Mouse (Mus musculus): Measurements from ENCODE around the gene Ckm. TPM values are rescaled to one million over a fixed set of nuclear protein-coding genes. Genes with fewer than 3 reads are reported as not detected.
A peak's percentile ranks its signal among the peaks of the same experiment; 100 is the strongest.

Gene Ckm
- polyA plus RNA-seq, 1 experiment from 2014 or later = 0.82 TPM

DNA sequence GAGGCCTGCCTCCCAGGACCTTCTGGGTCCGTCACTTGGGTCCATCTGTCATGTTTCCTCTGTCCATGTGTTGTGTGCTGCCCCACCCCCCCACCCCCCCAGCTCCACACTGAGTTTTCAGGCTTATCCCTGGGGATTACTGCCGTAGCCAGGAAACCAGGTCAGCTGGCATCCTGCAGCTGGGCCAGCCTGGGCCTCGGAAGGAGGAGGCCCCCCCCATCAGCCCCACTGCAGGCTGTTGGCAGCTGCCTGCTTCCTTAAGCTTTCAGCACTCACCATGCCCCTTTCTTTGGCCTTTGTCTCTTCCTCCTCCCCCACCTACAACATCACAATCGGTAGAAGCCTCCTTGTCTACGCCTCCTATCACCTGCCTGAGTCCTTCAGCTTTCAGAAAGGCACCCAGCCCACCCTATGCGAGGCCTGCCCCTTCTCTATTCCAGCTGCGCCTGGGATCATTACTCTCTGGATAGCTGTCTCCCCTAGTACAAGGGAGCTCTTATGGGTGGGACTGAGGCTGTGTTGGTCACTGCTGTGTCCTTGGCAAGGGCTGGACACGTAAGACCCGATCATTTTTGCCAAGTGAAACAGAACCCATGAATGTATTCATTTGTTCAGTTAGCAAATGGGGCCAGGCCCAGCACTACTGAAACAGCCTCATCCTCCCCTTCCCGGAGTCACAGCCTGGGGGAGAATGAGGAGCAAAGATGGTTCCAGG is 15.7 kb upstream of the Ckm start:
- peaks cover 98% of the 10 kb centered on the region for H3K36me3 ChIP-seq
- H3K9ac ChIP-seq = no peak overlapping the region
- ATAC-seq (ENCODE audit: low read depth) (no peak), DNase-seq (no peak)
- 77% methylated on average over 10 of the region's 10 CpGs for WGBS (ENCODE audit: insufficient replicate concordance)
- no peaks in the 10 kb centered on the region for H3K27me3 ChIP-seq
- H3K4me2 ChIP-seq = no peak overlapping the region
- H3K9me3 ChIP-seq (replicated peaks) = no peaks in the 10 kb centered on the region
- H3K4me1 ChIP-seq (replicated peaks) = peaks cover 10% of the 10 kb centered on the region
- H3K4me3 ChIP-seq (replicated peaks) = no peak overlapping the region
- H3K27ac ChIP-seq = no peak overlapping the region

GRCm38 (mm10) chr7:19394484-19394883 is 10.1 kb upstream of the Ckm start:
- Histone ChIP-seq H3K27ac (no peak overlapping the region), H3K4me3 (replicated peaks) (no peak overlapping the region), H3K36me3 (peaks cover 62% of the 10 kb centered on the region), H3K4me1 (replicated peaks) (peaks cover 4% of the 10 kb centered on the region; the same call in 1 of the 2 replicates), H3K4me2 (no peak overlapping the region), H3K9ac (no peak overlapping the region), H3K27me3 (peaks cover 15% of the 10 kb centered on the region), H3K9me3 (replicated peaks) (no peaks in the 10 kb centered on the region)
- ATAC-seq (ENCODE audit: low read depth) (no peak), DNase-seq (no peak)
- WGBS (ENCODE audit: insufficient replicate concordance) = 84% methylated on average over 8 of the region's 8 CpGs

DNA sequence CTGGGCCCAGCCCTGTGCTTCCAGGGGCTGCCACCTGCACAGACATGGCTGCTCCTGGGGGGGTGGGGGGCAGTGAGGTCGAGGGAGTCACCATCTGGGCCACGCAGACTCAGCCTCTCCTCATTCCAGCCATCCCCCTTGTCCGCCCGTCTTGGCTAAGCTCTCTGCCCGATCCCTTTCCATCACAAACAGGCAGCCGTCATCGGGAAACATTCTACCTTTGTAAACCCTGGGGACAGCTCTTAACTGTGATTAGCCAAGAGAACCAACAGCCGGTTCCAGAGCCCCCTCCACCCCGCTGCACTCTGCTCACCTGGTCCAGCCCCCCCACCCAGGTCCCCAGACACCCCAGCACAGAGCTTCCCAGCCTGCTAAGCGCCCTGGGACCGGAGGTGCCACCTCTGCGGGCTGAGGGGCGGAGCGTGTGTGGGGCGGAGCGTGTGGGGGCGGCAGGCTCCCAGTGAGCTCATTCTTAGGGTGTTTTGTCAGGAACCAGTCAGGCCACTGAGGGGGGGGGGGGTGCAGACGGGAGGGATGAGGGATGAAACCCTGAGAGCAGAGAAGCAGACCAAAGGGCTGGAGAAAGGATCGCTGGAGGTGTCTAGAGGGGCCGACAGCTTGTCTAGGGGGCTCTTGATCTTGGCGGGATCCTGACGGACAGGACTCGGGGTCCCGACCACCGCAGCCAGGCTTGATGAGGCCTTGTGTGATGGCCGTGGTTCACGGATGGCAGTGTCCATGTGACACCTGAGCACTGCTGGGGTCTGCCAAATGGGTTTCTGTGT is 4.9 kb upstream of the Ckm start:
- ATAC-seq (ENCODE audit: low read depth) (no peak), DNase-seq (peak; percentile 28)
- Histone ChIP-seq H3K27ac (no peak overlapping the region), H3K4me2 (peak overlapping the region; percentile 55), H3K4me3 (replicated peaks) (peak overlapping the region; percentile 22), H3K36me3 (peaks cover 11% of the 10 kb centered on the region), H3K4me1 (replicated peaks) (peaks cover 22% of the 10 kb centered on the region), H3K9me3 (replicated peaks) (peaks cover 8% of the 10 kb centered on the region), H3K27me3 (peaks cover 66% of the 10 kb centered on the region), H3K9ac (peak overlapping the region; percentile 13; the same call in 1 of the 2 replicates)
- 9% methylated on average over 27 of the region's 27 CpGs for WGBS (ENCODE audit: insufficient replicate concordance)

DNA sequence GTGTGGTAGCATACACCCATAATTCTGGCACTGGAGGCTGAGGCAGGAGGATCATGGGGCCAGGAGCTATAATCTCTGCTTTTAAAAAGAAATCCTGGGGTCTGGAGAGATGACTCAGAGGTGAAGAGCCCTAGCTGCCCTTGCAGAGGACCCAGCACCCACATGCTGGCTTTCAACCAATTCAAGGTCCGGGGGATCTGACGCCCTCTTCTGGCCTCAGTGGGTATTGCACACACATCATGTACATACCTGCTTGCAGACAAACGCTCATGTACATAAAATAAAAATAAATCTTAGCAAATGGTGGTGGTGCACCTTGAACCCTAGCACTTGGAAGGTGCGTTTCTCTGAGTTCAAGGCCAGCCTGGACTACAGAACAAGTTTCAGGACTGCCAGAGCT is 3.6 kb upstream of the Ckm start:
- ATAC-seq (ENCODE audit: low read depth) (no peak), DNase-seq (no peak)
- Histone ChIP-seq H3K4me2 (no peak overlapping the region), H3K27me3 (peaks cover 72% of the 10 kb centered on the region), H3K9ac (no peak overlapping the region), H3K9me3 (replicated peaks) (peaks cover 8% of the 10 kb centered on the region), H3K27ac (no peak overlapping the region), H3K36me3 (no peaks in the 10 kb centered on the region), H3K4me1 (replicated peaks) (peaks cover 27% of the 10 kb centered on the region), H3K4me3 (replicated peaks) (no peak overlapping the region)
- 68% methylated on average over 4 of the region's 4 CpGs for WGBS (ENCODE audit: insufficient replicate concordance)

GRCm38 (mm10) chr7:19402535-19403112 is 2.0 kb upstream of the Ckm start:
- no peak for ATAC-seq (ENCODE audit: low read depth)
- Histone ChIP-seq H3K27ac (no peak overlapping the region), H3K4me1 (replicated peaks) (peaks cover 28% of the 10 kb centered on the region), H3K4me3 (replicated peaks) (no peak overlapping the region), H3K4me2 (no peak overlapping the region), H3K9ac (no peak overlapping the region), H3K9me3 (replicated peaks) (peaks cover 8% of the 10 kb centered on the region), H3K27me3 (peaks cover 79% of the 10 kb centered on the region), H3K36me3 (no peaks in the 10 kb centered on the region)
- no peak for DNase-seq
- 75% methylated on average over 9 of the region's 9 CpGs for WGBS (ENCODE audit: insufficient replicate concordance)

DNA sequence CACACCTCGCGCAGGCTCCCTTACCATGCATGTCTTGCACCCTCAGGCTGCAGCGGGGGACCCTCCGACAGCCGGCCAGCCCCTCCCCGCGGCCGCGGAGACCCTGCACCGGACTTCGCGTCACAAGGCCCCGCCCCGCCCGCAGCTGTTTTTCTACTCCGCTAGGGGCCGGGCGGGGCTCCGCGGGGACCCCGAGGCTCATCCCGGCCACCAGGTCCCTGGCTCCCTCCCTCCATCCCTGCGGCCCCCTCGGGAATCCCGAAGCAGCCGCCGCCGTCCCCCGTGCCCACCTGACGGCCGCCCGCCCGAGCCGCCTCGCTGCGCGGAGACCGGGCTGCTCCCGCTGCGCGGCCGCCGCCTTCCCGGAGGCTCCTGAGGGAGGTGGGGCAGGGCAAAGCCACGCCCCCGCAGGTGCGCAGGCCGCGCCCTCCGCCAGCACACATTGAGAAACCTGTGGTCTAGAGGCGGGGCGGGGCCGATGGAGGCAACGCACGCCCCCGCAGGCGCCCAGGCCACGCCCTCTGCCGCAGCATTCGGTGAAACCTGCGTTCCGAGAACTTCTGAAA is 762 bp upstream of the Ckm start, which contains the start of gene Klc3:
TSS of gene Klc3 (minus strand) at position 374 of the 566 bp plus-strand sequence.
- H3K9me3 ChIP-seq (replicated peaks) = peaks cover 8% of the 10 kb centered on the region
- H3K4me2 ChIP-seq = peak within 1 kb of the TSS; percentile 93
- no peaks in the 10 kb centered on the region for H3K36me3 ChIP-seq
- peak; percentile 71 for DNase-seq
- peak within 1 kb of the TSS; percentile 64 for H3K9ac ChIP-seq
- no peak within 1 kb of the TSS for H3K27ac ChIP-seq
- H3K4me3 ChIP-seq (replicated peaks) = peak within 1 kb of the TSS; percentile 64
- H3K4me1 ChIP-seq (replicated peaks) = peaks cover 28% of the 10 kb centered on the region
- H3K27me3 ChIP-seq = peaks cover 74% of the 10 kb centered on the region
- peak; percentile 69 for ATAC-seq (ENCODE audit: low read depth)
- WGBS (ENCODE audit: insufficient replicate concordance) = 1% methylated on average over 60 of the region's 62 CpGs

GRCm38 (mm10) chr7:19405417-19405816 is 841 bp downstream of the Ckm start:
- peak; percentile 52 for ATAC-seq (ENCODE audit: low read depth)
- Histone ChIP-seq H3K36me3 (no peaks in the 10 kb centered on the region), H3K4me3 (replicated peaks) (no peak overlapping the region), H3K27ac (no peak overlapping the region), H3K27me3 (peaks cover 59% of the 10 kb centered on the region), H3K4me1 (replicated peaks) (peaks cover 19% of the 10 kb centered on the region), H3K9me3 (replicated peaks) (peaks cover 8% of the 10 kb centered on the region), H3K9ac (peak overlapping the region; percentile 44; the same call in 1 of the 2 replicates), H3K4me2 (peak overlapping the region; percentile 36)
- WGBS (ENCODE audit: insufficient replicate concordance) = 3% methylated on average over 19 of the region's 19 CpGs
- peak; percentile 66 for DNase-seq

DNA sequence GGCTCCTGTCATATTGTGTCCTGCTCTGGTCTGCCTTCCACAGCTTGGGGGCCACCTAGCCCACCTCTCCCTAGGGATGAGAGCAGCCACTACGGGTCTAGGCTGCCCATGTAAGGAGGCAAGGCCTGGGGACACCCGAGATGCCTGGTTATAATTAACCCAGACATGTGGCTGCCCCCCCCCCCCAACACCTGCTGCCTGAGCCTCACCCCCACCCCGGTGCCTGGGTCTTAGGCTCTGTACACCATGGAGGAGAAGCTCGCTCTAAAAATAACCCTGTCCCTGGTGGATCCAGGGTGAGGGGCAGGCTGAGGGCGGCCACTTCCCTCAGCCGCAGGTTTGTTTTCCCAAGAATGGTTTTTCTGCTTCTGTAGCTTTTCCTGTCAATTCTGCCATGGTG is 5.2 kb downstream of the Ckm start:
- 0 out of 2 replicates have a peak, but pooled peaks cover 4% of the 10 kb centered on the region for H3K9me3 ChIP-seq (replicated peaks)
- 50% methylated on average over 6 of the region's 6 CpGs for WGBS (ENCODE audit: insufficient replicate concordance)
- H3K4me1 ChIP-seq (replicated peaks) = peaks cover 6% of the 10 kb centered on the region
- peaks cover 23% of the 10 kb centered on the region for H3K27me3 ChIP-seq
- H3K36me3 ChIP-seq = no peaks in the 10 kb centered on the region
- ATAC-seq (ENCODE audit: low read depth) = no peak
- DNase-seq = no peak
- no peak overlapping the region for H3K4me3 ChIP-seq (replicated peaks)
- H3K9ac ChIP-seq = no peak overlapping the region
- no peak overlapping the region for H3K4me2 ChIP-seq
- no peak overlapping the region for H3K27ac ChIP-seq

DNA sequence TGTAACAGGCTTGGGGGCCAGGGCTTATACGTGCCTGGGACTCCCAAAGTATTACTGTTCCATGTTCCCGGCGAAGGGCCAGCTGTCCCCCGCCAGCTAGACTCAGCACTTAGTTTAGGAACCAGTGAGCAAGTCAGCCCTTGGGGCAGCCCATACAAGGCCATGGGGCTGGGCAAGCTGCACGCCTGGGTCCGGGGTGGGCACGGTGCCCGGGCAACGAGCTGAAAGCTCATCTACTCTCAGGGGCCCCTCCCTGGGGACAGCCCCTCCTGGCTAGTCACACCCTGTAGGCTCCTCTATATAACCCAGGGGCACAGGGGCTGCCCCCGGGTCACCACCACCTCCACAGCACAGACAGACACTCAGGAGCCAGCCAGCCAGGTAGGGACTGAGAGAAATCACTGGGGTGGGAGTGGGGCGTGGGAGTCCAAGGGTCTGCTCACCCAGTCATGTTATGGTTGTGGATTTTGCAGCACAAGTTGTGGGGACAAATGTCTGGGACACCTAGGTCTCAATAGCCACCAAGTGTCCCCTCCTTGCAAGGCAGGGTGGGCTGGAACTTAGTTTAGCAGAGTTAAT is 6.3 kb downstream of the Ckm start:
- no peak for DNase-seq
- Histone ChIP-seq H3K9ac (no peak overlapping the region), H3K9me3 (replicated peaks) (0 out of 2 replicates have a peak, but pooled peaks cover 4% of the 10 kb centered on the region), H3K36me3 (no peaks in the 10 kb centered on the region), H3K4me1 (replicated peaks) (peaks cover 1% of the 10 kb centered on the region), H3K27ac (no peak overlapping the region), H3K4me3 (replicated peaks) (no peak overlapping the region), H3K4me2 (no peak overlapping the region), H3K27me3 (peaks cover 29% of the 10 kb centered on the region)
- 70% methylated on average over 11 of the region's 11 CpGs for WGBS (ENCODE audit: insufficient replicate concordance)
- ATAC-seq (ENCODE audit: low read depth) = no peak

DNA sequence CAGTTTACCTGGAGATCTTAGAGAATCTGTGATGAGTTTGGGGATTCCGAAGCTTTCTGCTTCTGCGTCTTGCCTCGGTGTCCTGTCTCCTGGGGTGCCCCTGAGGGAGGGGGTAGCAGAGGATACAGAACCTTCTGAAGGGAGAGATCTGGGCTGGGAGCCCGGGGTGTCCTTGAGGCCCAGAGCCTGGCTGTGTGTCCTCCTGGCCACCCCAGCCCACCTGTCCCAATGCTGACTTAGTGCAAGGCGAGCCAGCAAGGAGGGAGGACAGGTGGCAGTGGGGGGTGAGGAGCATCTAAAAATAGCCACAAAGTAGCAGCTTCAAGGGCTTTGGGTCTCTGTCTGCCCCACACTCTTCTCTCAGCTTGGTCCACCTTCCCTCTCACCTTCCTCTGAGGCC is 7.2 kb downstream of the Ckm start:
- Histone ChIP-seq H3K27ac (no peak overlapping the region), H3K36me3 (no peaks in the 10 kb centered on the region), H3K4me3 (replicated peaks) (no peak overlapping the region), H3K4me1 (replicated peaks) (no peaks in the 10 kb centered on the region), H3K27me3 (peaks cover 33% of the 10 kb centered on the region), H3K4me2 (no peak overlapping the region), H3K9me3 (replicated peaks) (0 out of 2 replicates have a peak, but pooled peaks cover 4% of the 10 kb centered on the region), H3K9ac (no peak overlapping the region)
- ATAC-seq (ENCODE audit: low read depth) (no peak), DNase-seq (no peak)
- WGBS (ENCODE audit: insufficient replicate concordance) = 61% methylated on average over 5 of the region's 5 CpGs

DNA sequence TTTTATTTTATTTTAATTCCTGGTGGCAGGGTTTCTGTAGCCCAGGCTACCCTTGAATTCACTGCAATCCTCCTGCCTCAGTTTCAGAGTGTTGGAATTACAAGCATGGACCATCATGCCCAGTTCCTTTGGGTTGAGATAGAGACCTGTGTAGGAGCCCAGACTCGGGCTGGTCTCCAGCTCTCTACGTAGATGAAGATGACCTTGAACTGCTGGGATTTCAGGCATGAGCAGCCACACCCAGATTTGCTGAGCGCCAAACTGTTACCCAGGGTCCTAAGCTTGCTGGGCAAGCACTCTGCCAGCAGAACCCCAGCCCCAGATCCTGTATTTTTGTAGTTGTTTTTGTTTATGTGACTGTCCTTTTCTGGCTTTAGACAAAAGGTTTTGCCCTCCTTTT is 8.9 kb downstream of the Ckm start:
- Histone ChIP-seq H3K27ac (no peak overlapping the region), H3K9ac (no peak overlapping the region), H3K9me3 (replicated peaks) (0 out of 2 replicates have a peak, but pooled peaks cover 4% of the 10 kb centered on the region), H3K4me3 (replicated peaks) (no peak overlapping the region), H3K36me3 (no peaks in the 10 kb centered on the region), H3K4me1 (replicated peaks) (no peaks in the 10 kb centered on the region), H3K27me3 (peaks cover 45% of the 10 kb centered on the region), H3K4me2 (no peak overlapping the region)
- ATAC-seq (ENCODE audit: low read depth) (no peak), DNase-seq (no peak)
- WGBS (ENCODE audit: insufficient replicate concordance) = 59% methylated on average over 3 of the region's 3 CpGs

All from liver, embryonic 13.5 days (tissue).